In genomic region chr7:141122245-141122644, GRCm38 (mm10) we compare ENCODE assay signal across 8 mouse cellular contexts. TPM values are rescaled to one million over a fixed set of nuclear protein-coding genes. Genes with fewer than 3 reads are reported as not detected.
DNase-seq lines count a peak whose midpoint lies in the region; ATAC-seq and TF ChIP-seq lines count a peak whose summit lies in the region.

Gene Ptdss2, plus strand, starts transcription at chr7:141122382.

- peak within 1 kb of the TSS; percentile 61 for H3K27ac ChIP-seq in spleen, adult 2 months (ENCODE audit: insufficient read depth, low read length)
- H3K27ac ChIP-seq in heart, embryonic 16.5 days (ENCODE audit: low read length), result peak within 1 kb of the TSS; percentile 93
- peak within 1 kb of the TSS; percentile 85 for H3K27ac ChIP-seq in lung, embryonic 16.5 days (ENCODE audit: low read length)
- peak within 1 kb of the TSS; percentile 91 for H3K27ac ChIP-seq in stomach, embryonic 16.5 days (ENCODE audit: low read length)

- no peaks in the 10 kb centered on the region for H3K36me3 ChIP-seq in spleen, adult 2 months (ENCODE audit: control insufficient read depth, insufficient read depth, low read length)
- no peaks in the 10 kb centered on the region for H3K36me3 ChIP-seq in heart, embryonic 16.5 days (ENCODE audit: control insufficient read depth, insufficient read depth)
- H3K36me3 ChIP-seq in lung, embryonic 16.5 days (ENCODE audit: control insufficient read depth, insufficient read depth, low read length), result no peaks in the 10 kb centered on the region
- H3K36me3 ChIP-seq in stomach, embryonic 16.5 days (ENCODE audit: control insufficient read depth, insufficient read depth, low read length), result no peaks in the 10 kb centered on the region

- TF ChIP-seq CTCF in spleen, adult 2 months (IDR thresholded peaks at IDR 0.05; ENCODE audit: extremely low read depth, insufficient read depth, insufficient read length, insufficient replicate concordance), result no peak

- no peaks in the 10 kb centered on the region for H3K9me3 ChIP-seq in heart, embryonic 16.5 days (replicated peaks; ENCODE audit: control insufficient read depth, low read length)
- no peaks in the 10 kb centered on the region for H3K9me3 ChIP-seq in lung, embryonic 16.5 days (ENCODE audit: control insufficient read depth, low read length)
- H3K9me3 ChIP-seq in stomach, embryonic 16.5 days (replicated peaks; ENCODE audit: control insufficient read depth, low read length), result no peaks in the 10 kb centered on the region

- H3K27me3 ChIP-seq in spleen, adult 2 months (ENCODE audit: control insufficient read depth, insufficient read depth, low read length), result no peaks in the 10 kb centered on the region
- no peaks in the 10 kb centered on the region for H3K27me3 ChIP-seq in heart, embryonic 16.5 days (ENCODE audit: control insufficient read depth, insufficient read depth, low read length)
- H3K27me3 ChIP-seq in lung, embryonic 16.5 days (ENCODE audit: control insufficient read depth, insufficient read depth, low read depth, low read length), result no peaks in the 10 kb centered on the region
- no peaks in the 10 kb centered on the region for H3K27me3 ChIP-seq in stomach, embryonic 16.5 days (ENCODE audit: control insufficient read depth, insufficient read depth, low read length)

- DNase-seq in spleen, adult 2 months (ENCODE audit: low read depth in 1 of 2, low spot score in 2 of 2), result no peak
- DNase-seq in spleen, postnatal 4 days (ENCODE audit: low spot score in 2 of 2), result no peak
- DNase-seq in kidney, postnatal 36 days, result peak; percentile 80 to 85
- DNase-seq in ovary, postnatal 10 days (ENCODE audit: low spot score), result no peak

- peak within 1 kb of the TSS; percentile 75 for H3K4me3 ChIP-seq in spleen, adult 2 months (ENCODE audit: extremely low read depth, insufficient read depth, insufficient read length)
- H3K4me3 ChIP-seq in heart, embryonic 16.5 days (ENCODE audit: low read length), result peak within 1 kb of the TSS; percentile 81
- H3K4me3 ChIP-seq in lung, embryonic 16.5 days (ENCODE audit: low read length), result peak within 1 kb of the TSS; percentile 61
- peak within 1 kb of the TSS; percentile 73 for H3K4me3 ChIP-seq in stomach, embryonic 16.5 days (replicated peaks; ENCODE audit: low read length)

- peak within 1 kb of the TSS; percentile 88 for H3K9ac ChIP-seq in heart, embryonic 16.5 days (ENCODE audit: low read length)
- H3K9ac ChIP-seq in lung, embryonic 16.5 days (ENCODE audit: low read length), result peak within 1 kb of the TSS; percentile 72
- peak within 1 kb of the TSS; percentile 79 for H3K9ac ChIP-seq in stomach, embryonic 16.5 days (ENCODE audit: low read length)

- TF ChIP-seq POLR2A in spleen, adult 2 months (IDR thresholded peaks at IDR 0.05; ENCODE audit: low read depth, low read length), result no peak

- ATAC-seq in erythroblast, adult 5-6 weeks (replicated peaks; ENCODE audit: low FRiP score, poor library complexity, severe bottlenecking), result no peak
- ATAC-seq in heart, embryonic 16.5 days (replicated peaks; ENCODE audit: extremely low read depth, insufficient read depth, low FRiP score), result no peak
- no peak for ATAC-seq in lung, embryonic 16.5 days (ENCODE audit: low read depth)
- no peak for ATAC-seq in stomach, embryonic 16.5 days (ENCODE audit: insufficient read depth, low FRiP score)

- H3K4me1 ChIP-seq in spleen, adult 2 months (ENCODE audit: control insufficient read depth, insufficient read depth, insufficient read length), result no peaks in the 10 kb centered on the region
- H3K4me1 ChIP-seq in heart, embryonic 16.5 days (ENCODE audit: control insufficient read depth, insufficient read depth, low read length), result peaks cover 10% of the 10 kb centered on the region
- H3K4me1 ChIP-seq in lung, embryonic 16.5 days (replicated peaks; ENCODE audit: control insufficient read depth, insufficient read depth, low read length), result peaks cover 4% of the 10 kb centered on the region
- H3K4me1 ChIP-seq in stomach, embryonic 16.5 days (ENCODE audit: control insufficient read depth, insufficient read depth, low read length), result 0 out of 2 replicates have a peak, but pooled peaks cover 3% of the 10 kb centered on the region

- 45% methylated on average over 14 of the region's 14 CpGs for WGBS in spleen, adult 2 months
- WGBS in heart, embryonic 16.5 days, result 41% methylated on average over 14 of the region's 14 CpGs
- 25% methylated on average over 14 of the region's 14 CpGs for WGBS in lung, embryonic 16.5 days
- WGBS in stomach, embryonic 16.5 days, result 32% methylated on average over 14 of the region's 14 CpGs

- H3K4me2 ChIP-seq in heart, embryonic 16.5 days (ENCODE audit: low read depth, low read length), result peak within 1 kb of the TSS; percentile 90
- H3K4me2 ChIP-seq in lung, embryonic 16.5 days (ENCODE audit: low read depth, low read length), result peak within 1 kb of the TSS; percentile 89
- H3K4me2 ChIP-seq in stomach, embryonic 16.5 days (ENCODE audit: low read depth, low read length), result peak within 1 kb of the TSS; percentile 77

RNA-seq across cellular contexts. Expression of gene Ptdss2, which starts in this region (rescaled TPM):
- polyA plus RNA-seq in spleen, adult 2 months (2012; rRNA removed), result 26.8 and 27.0 TPM in 2 replicates
- total RNA-seq in erythroblast, adult 5-6 weeks (2015; ENCODE audit: low replicate concordance), result 123 and 158 TPM in 2 replicates
- total RNA-seq in erythroblast, adult 5-6 weeks (2017; ENCODE audit: low replicate concordance), result 153 and 164 TPM in 2 replicates
- 56.1 and 63.9 TPM in 2 replicates for polyA plus RNA-seq in heart, embryonic 16.5 days (2015; fragmentation: Nextera tagmentation; extraction: Ambion mirVana)
- polyA plus RNA-seq in lung, embryonic 16.5 days (2015; fragmentation: Nextera tagmentation; extraction: Ambion mirVana), result 60.3 and 65.2 TPM in 2 replicates
- polyA plus RNA-seq in stomach, embryonic 16.5 days (2015; fragmentation: Nextera tagmentation; extraction: Ambion mirVana), result 56.0 and 59.4 TPM in 2 replicates

Comparison
In these comparisons a context has a peak if more than half of its experiments do, and no peak if none do; other contexts are left out.
1. DNase-seq: peak in kidney, postnatal 36 days (2 of 2); none in spleen, adult 2 months (0 of 2), spleen, postnatal 4 days (0 of 2) and ovary, postnatal 10 days (single experiment).
2. Peak in every context shown above with its lines, with median percentiles within 50 percentile points of each other: H3K27ac ChIP-seq, H3K4me3 ChIP-seq, H3K4me2 ChIP-seq and H3K9ac ChIP-seq.